Mouse (Mus musculus): ENCODE data around the gene Rdh13. TPM values are rescaled to one million over a fixed set of nuclear protein-coding genes. Genes with fewer than 3 reads are reported as not detected.

Rdh13 gene
- polyA plus RNA-seq, 1 experiment = 40.7 TPM

DNA sequence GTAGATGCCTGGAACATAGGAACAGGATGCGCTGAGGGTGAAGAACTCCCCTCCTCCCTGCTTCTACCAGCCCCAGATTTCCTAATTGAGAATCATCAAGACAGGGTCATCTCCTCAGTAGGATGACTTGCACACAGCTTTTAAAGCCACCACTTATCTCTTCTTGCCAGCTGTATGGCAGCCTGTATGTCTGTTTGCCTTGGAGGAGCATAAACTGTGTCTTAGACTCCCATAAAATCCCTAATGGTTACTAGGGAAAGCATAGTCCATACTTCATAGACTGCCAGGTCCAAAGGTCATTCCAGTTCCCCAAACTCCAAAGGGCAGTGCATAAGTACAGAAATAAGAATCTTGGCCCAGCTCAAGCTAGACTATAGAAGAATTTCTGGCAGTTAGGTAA, 47.7 kb downstream of the Rdh13 start, which contains the start of gene Gp6:
Gene Gp6, minus strand, starts transcription at position 15 of the 400 bp plus-strand sequence.
- H3K79me3 ChIP-seq (ENCODE audit: low read depth) = no peaks in the 10 kb centered on the region
- H3K4me3 ChIP-seq (ENCODE audit: insufficient read depth, poor library complexity, severe bottlenecking) = no peak within 1 kb of the TSS
- no peaks in the 10 kb centered on the region for H3K27me3 ChIP-seq (ENCODE audit: control insufficient read depth, insufficient read depth, insufficient read length)
- H3K79me2 ChIP-seq (ENCODE audit: control insufficient read depth, insufficient read depth) = no peaks in the 10 kb centered on the region
- no peak within 1 kb of the TSS for H3ac ChIP-seq (ENCODE audit: control insufficient read depth, insufficient read length, low read depth)
- no peaks in the 10 kb centered on the region for H3K36me3 ChIP-seq (ENCODE audit: control insufficient read depth, insufficient read depth)
- TF ChIP-seq MYOD1 (IDR thresholded peaks at IDR 0.05; ENCODE audit: control insufficient read depth, insufficient read length, low read depth) = no peak
- no peak for TF ChIP-seq CTCF (IDR thresholded peaks at IDR 0.05; ENCODE audit: control insufficient read depth, insufficient read depth, insufficient read length)
- TF ChIP-seq MYOG (IDR thresholded peaks at IDR 0.05; ENCODE audit: control insufficient read depth, extremely low read depth, insufficient read length) = no peak
- no peak for TF ChIP-seq FOSL1 (IDR thresholded peaks at IDR 0.05; ENCODE audit: insufficient read depth, low read length, poor library complexity, severe bottlenecking)
- TF ChIP-seq MAX (IDR thresholded peaks at IDR 0.05) = no peak
- TF ChIP-seq USF1 (IDR thresholded peaks at IDR 0.05; ENCODE audit: low read depth) = no peak
- TF ChIP-seq CEBPB (IDR thresholded peaks at IDR 0.05; ENCODE audit: low read depth) = no peak

Small RNA genes within 50 kb of the gene (microRNA-seq; reads per million reads assigned to microRNA genes)
- gene Gm24605 (ENCODE audit: borderline microRNAs expressed) (not detected), gene Gm24752 (ENCODE audit: borderline microRNAs expressed) (not detected), gene Gm25349 (ENCODE audit: borderline microRNAs expressed) (not detected)

Other genes with a start within 250 kb of the Rdh13 start
- not detected for gene Lilra5, start 207.9 kb downstream of the Rdh13 start, polyA plus RNA-seq (2012; fragmentation: generic; extraction: Trizol)
- gene Ncr1, start 107.9 kb downstream of the Rdh13 start, polyA plus RNA-seq (2012; fragmentation: generic; extraction: Trizol) = not detected
- gene Gp6, start 47.9 kb downstream of the Rdh13 start, polyA plus RNA-seq (2012; fragmentation: generic; extraction: Trizol) = not detected
- 0.28 TPM for gene Eps8l1, start 15.0 kb upstream of the Rdh13 start, polyA plus RNA-seq (2012; fragmentation: generic; extraction: Trizol)
- 54.6 TPM for gene Ppp1r12c, start 56.0 kb upstream of the Rdh13 start, polyA plus RNA-seq (2012; fragmentation: generic; extraction: Trizol)
- 34.7 TPM for gene Tnnt1, start 70.7 kb upstream of the Rdh13 start, polyA plus RNA-seq (2012; fragmentation: generic; extraction: Trizol)
- 0.91 TPM for gene Tnni3, start 78.6 kb upstream of the Rdh13 start, polyA plus RNA-seq (2012; fragmentation: generic; extraction: Trizol)
- 1.4 TPM for gene Dnaaf3, start 86.8 kb upstream of the Rdh13 start, polyA plus RNA-seq (2012; fragmentation: generic; extraction: Trizol)
- 0.11 TPM for gene Syt5, start 101.9 kb upstream of the Rdh13 start, polyA plus RNA-seq (2012; fragmentation: generic; extraction: Trizol)
- not detected for gene Ptprh, start 158.4 kb upstream of the Rdh13 start, polyA plus RNA-seq (2012; fragmentation: generic; extraction: Trizol)
- 2.8 TPM for gene Tmem86b, start 185.8 kb upstream of the Rdh13 start, polyA plus RNA-seq (2012; fragmentation: generic; extraction: Trizol)
- 56.1 TPM for gene Ppp6r1, start 213.4 kb upstream of the Rdh13 start, polyA plus RNA-seq (2012; fragmentation: generic; extraction: Trizol)
- 110 TPM for gene Hspbp1, start 239.4 kb upstream of the Rdh13 start, polyA plus RNA-seq (2012; fragmentation: generic; extraction: Trizol)
- gene Brsk1, start 245.0 kb upstream of the Rdh13 start, polyA plus RNA-seq (2012; fragmentation: generic; extraction: Trizol) = 15.3 TPM

All from C2C12 (cell line).